Mouse (Mus musculus): ENCODE data around the gene Hddc3.

Hddc3 gene

GRCm38 (mm10) chr7:80397986-80398385 is 55.1 kb downstream of the Hddc3 start:
- no peak for DNase-seq (ENCODE audit: extremely low read depth, low read depth)

GRCm38 (mm10) chr7:80398654-80399444 is 55.9 kb downstream of the Hddc3 start:
- no peak for DNase-seq (ENCODE audit: extremely low read depth, low read depth)

- DNase-seq (ENCODE audit: extremely low read depth, low read depth) = no peak
These were observed 57.2 kb downstream of the Hddc3 start for GRCm38 (mm10) chr7:80400099-80400498.
